Mouse (Mus musculus) midbrain, postnatal 0 days (tissue): ENCODE measurements around the gene Actn1. TPM values are rescaled to one million over a fixed set of nuclear protein-coding genes. Genes with fewer than 3 reads are reported as not detected.

Source experiments
- ATAC-seq: fragments of 200-750 bp; cut with Nextera tagmentation; 2 replicates; pipeline ENCODE4 v1.8.0; 2017; ENCODE audit warnings: moderate number of reproducible peaks, mild to moderate bottlenecking, moderate TSS enrichment, moderate library complexity; ENCODE audit not compliant: low FRiP score
- DNase-seq: peaks from one replicate; pipeline ENCODE4 v3.0.0-alpha.2; 2015; ENCODE audit warnings: low spot score
- H3K27ac ChIP-seq: fragments of 300-500 bp; sonication (generic); 2 replicates; pipeline ENCODE4 v1.5.1; 2014; ENCODE audit warnings: low read depth, mild to moderate bottlenecking, low read length, mixed read lengths
- H3K27me3 ChIP-seq: fragments of 300-500 bp; sonication (generic); 2 replicates; pipeline ENCODE4 v1.6.1; 2014; ENCODE audit warnings: low read length, control low read depth, mixed read lengths; ENCODE audit not compliant: insufficient read depth
- H3K36me3 ChIP-seq: fragments of 300-500 bp; sonication (generic); 2 replicates; pipeline ENCODE4 v1.6.1; 2014; ENCODE audit warnings: low read length, control low read depth, mixed read lengths; ENCODE audit not compliant: insufficient read depth
- H3K4me1 ChIP-seq: fragments of 300-500 bp; sonication (generic); 2 replicates; pipeline ENCODE4 v1.6.1; 2014; ENCODE audit warnings: mild to moderate bottlenecking, control low read depth, antibody characterized with exemption, low read length, mixed read lengths; ENCODE audit not compliant: insufficient read depth
- H3K4me2 ChIP-seq: fragments of 300-500 bp; sonication (generic); 2 replicates; pipeline ENCODE4 v1.6.1; 2014; ENCODE audit warnings: low read depth, mild to moderate bottlenecking, low read length, mixed read lengths; ENCODE audit not compliant: poor library complexity, severe bottlenecking
- H3K4me3 ChIP-seq: fragments of 300-500 bp; sonication (generic); 2 replicates; pipeline ENCODE4 v1.5.1; 2014; ENCODE audit warnings: low read depth, mild to moderate bottlenecking, low read length, moderate library complexity
- H3K9ac ChIP-seq: fragments of 300-500 bp; sonication (generic); replicated peaks from 2 replicates; pipeline ENCODE4 v1.6.1; 2014; ENCODE audit warnings: mild to moderate bottlenecking, low read length, moderate library complexity, mixed read lengths; ENCODE audit not compliant: poor library complexity, severe bottlenecking
- H3K9me3 ChIP-seq: fragments of 300-500 bp; sonication (generic); 2 replicates; pipeline ENCODE4 v1.6.1; 2016; ENCODE audit warnings: low read length, control low read depth
- CTCF ChIP-seq: IDR thresholded peaks from 2 replicates; pipeline ENCODE4 v1.5.1; 2016; ENCODE audit warnings: antibody characterized with exemption, mild to moderate bottlenecking
- WGBS: fragments of 180-500 bp; shearing (Covaris S2); extraction: QIAGEN DNeasy Blood & Tissue Kit; methylation state at CpG from one replicate; pipeline ENCODE4 v1.1.7; 2014; 5-methylcytosine and 5-hydroxymethylcytosine counted together
- polyA plus RNA-seq: library from polyadenylated mRNA; unstranded; fragments of >200 nt; fragmentation: Nextera tagmentation; extraction: Ambion mirVana; gene quantifications from 2 replicates; pipeline ENCODE4 v1.2.1, GENCODE M21; 2015
- total RNA-seq: library from RNA; depleted of rRNA; stranded (reverse); fragments of >200 nt; gene quantifications from 2 replicates; pipeline ENCODE4 v1.2.3, GENCODE M21; 2014

Gene Actn1
- total and polyA plus RNA-seq, 2 experiments from 2014 or later: 7.4 to 18.0 TPM

- H3K27me3 ChIP-seq: no peaks in the 10 kb centered on the region
- H3K4me3 ChIP-seq: no peak overlapping the region
- ATAC-seq (no peak), DNase-seq (no peak)
- 75% methylated on average over 2 of the region's 2 CpGs for WGBS
- H3K9me3 ChIP-seq: no peaks in the 10 kb centered on the region
- H3K27ac ChIP-seq: no peak overlapping the region
- peaks cover 3% of the 10 kb centered on the region; the same call in 1 of the 2 replicates for H3K4me1 ChIP-seq
- H3K9ac ChIP-seq: no peak overlapping the region
- H3K4me2 ChIP-seq: no peak overlapping the region
- no peak for TF ChIP-seq CTCF
- H3K36me3 ChIP-seq: no peaks in the 10 kb centered on the region
These were observed 34.1 kb downstream of the Actn1 start for GRCm38 (mm10) chr12:80226101-80226500.

GRCm38 (mm10) chr12:80224241-80224731 is 35.9 kb downstream of the Actn1 start:
- DNase-seq (no peak), ATAC-seq (no peak)
- Histone ChIP-seq H3K9me3 (no peaks in the 10 kb centered on the region), H3K4me3 (no peak overlapping the region), H3K27ac (no peak overlapping the region), H3K36me3 (no peaks in the 10 kb centered on the region), H3K9ac (no peak overlapping the region), H3K27me3 (no peaks in the 10 kb centered on the region), H3K4me2 (no peak overlapping the region), H3K4me1 (no peaks in the 10 kb centered on the region)
- no peak for TF ChIP-seq CTCF
- 61% methylated on average over 8 of the region's 8 CpGs for WGBS

- DNase-seq (no peak), ATAC-seq (no peak)
- WGBS: 41% methylated on average over 8 of the region's 8 CpGs
- no peaks in the 10 kb centered on the region for H3K9me3 ChIP-seq
- no peaks in the 10 kb centered on the region for H3K27me3 ChIP-seq
- no peak for TF ChIP-seq CTCF
- H3K4me2 ChIP-seq: no peak overlapping the region
- H3K9ac ChIP-seq: no peak overlapping the region
- H3K36me3 ChIP-seq: no peaks in the 10 kb centered on the region
- no peak overlapping the region for H3K27ac ChIP-seq
- H3K4me3 ChIP-seq: no peak overlapping the region
- H3K4me1 ChIP-seq: no peaks in the 10 kb centered on the region
These were observed 36.7 kb downstream of the Actn1 start for GRCm38 (mm10) chr12:80223511-80223910.

GRCm38 (mm10) chr12:80222473-80222872 is 37.7 kb downstream of the Actn1 start:
- Histone ChIP-seq H3K36me3 (no peaks in the 10 kb centered on the region), H3K9me3 (no peaks in the 10 kb centered on the region), H3K9ac (no peak overlapping the region), H3K4me2 (no peak overlapping the region), H3K27me3 (no peaks in the 10 kb centered on the region), H3K4me1 (no peaks in the 10 kb centered on the region), H3K4me3 (no peak overlapping the region), H3K27ac (no peak overlapping the region)
- DNase-seq (no peak), ATAC-seq (no peak)
- no peak for TF ChIP-seq CTCF
- WGBS: 91% methylated on average over 3 of the region's 3 CpGs

DNA sequence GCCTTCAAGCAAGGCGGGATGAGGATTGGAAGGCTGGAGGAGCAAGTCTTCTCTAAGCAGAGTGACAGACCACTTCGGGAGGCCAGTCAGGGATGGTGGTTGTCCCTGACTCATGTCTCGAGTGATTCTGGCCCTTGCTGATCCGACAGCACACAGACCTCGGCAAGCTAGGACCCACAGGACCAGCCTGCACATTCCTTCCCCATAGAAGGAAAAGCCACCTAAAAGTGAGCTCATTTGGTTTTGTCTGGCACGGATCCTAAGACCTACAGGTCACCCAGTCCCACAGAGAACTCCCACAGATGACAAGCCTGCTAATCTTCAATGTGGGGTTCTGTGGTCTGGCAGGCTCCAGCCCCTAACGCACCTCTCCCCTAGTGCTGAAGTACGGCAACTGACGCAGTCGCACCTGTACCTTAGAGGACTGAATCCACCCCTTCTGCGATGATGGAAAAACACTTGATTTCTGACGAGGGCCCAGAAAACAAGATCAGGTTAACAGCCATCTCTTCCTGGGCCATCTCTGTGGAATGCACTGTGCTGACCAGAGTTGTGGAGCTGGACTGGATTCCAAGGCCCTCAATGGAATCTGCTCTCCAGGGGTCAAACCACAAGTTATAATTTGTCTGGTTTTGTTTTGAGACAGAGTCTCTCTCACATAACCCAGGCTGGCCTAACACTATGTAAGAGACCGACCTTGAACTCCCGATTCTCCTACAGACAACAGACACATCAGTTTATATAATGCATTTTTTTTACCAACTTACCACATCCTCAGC is 39.7 kb downstream of the Actn1 start:
- H3K4me1 ChIP-seq: no peaks in the 10 kb centered on the region
- no peak overlapping the region for H3K4me2 ChIP-seq
- H3K27ac ChIP-seq: no peak overlapping the region
- H3K4me3 ChIP-seq: no peak overlapping the region
- ATAC-seq (no peak), DNase-seq (no peak)
- WGBS: 92% methylated on average over 14 of the region's 14 CpGs
- H3K9ac ChIP-seq: no peak overlapping the region
- no peak for TF ChIP-seq CTCF
- no peaks in the 10 kb centered on the region for H3K36me3 ChIP-seq
- H3K9me3 ChIP-seq: no peaks in the 10 kb centered on the region
- no peaks in the 10 kb centered on the region for H3K27me3 ChIP-seq

DNA sequence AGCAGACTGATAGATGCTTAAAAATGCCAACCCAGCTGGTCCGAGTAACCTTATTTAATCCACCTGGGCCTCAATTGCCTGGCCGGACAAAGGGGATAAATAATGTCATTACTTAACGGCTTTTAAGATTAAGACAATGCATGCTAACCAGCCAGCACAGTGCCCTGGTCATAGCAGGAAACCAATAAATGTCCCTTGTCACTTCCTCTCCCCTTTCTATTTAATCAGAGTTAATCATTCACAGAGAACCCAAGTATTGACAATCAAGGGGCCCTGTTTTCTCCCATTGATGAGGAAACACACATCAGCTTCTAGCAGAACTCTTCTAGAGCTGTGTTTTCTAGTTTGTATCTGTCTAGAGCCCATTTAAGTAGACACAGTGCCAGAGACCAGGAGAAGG is 41.4 kb downstream of the Actn1 start:
- no peak overlapping the region for H3K9ac ChIP-seq
- WGBS: 84% methylated on average over 3 of the region's 3 CpGs
- H3K27me3 ChIP-seq: no peaks in the 10 kb centered on the region
- no peak for TF ChIP-seq CTCF
- DNase-seq (no peak), ATAC-seq (no peak)
- H3K4me3 ChIP-seq: no peak overlapping the region
- H3K36me3 ChIP-seq: no peaks in the 10 kb centered on the region
- no peak overlapping the region for H3K27ac ChIP-seq
- no peaks in the 10 kb centered on the region for H3K4me1 ChIP-seq
- H3K9me3 ChIP-seq: no peaks in the 10 kb centered on the region
- no peak overlapping the region for H3K4me2 ChIP-seq
